In the genomic region with DNA sequence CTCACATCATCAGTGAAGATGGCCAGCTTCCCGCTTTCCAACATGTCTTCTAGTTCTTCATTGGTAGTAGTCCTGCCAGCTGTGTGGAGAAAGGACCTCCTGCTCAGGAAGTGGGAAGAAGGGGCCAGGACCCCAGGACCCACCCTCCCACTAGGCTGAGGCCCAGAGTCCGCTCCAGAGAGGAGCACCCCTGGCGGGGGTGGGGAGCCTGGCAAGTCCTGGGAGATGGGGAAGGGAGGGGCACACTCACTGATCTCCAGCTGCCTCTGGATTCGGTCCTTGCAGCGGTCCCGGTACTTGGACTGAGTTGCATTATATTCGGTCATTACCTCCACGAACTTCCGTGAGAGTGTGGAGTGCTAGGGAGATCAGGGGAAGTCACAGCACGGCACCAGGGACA, we compare ENCODE assay signal across 25 mouse cellular contexts. TPM values are rescaled to one million over a fixed set of nuclear protein-coding genes. Genes with fewer than 3 reads are reported as not detected.
"Had no signal": no experiment of that assay in that cellular context is flagged by ENCODE, and none has a peak within 500 bp of the region (broad histone marks: within the 10 kb centered on the region; RNA-seq: fewer than 3 reads in every experiment).

No protein-coding gene starts in this region.

- DNase-seq: kidney, adult 11 months; kidney, adult 9 months; kidney, postnatal 36 days; layer of hippocampus, postnatal 36 days; lung, adult 18-20 months; lung, postnatal 10 days; lung, postnatal 36 days; midbrain, embryonic 14.5 days; right cerebral cortex, adult 18-20 months; right cerebral cortex, postnatal 14 days; right cerebral cortex, postnatal 4 days; spleen, adult 18-20 months; thymus, adult 18-20 months; thymus, postnatal 36 days had no signal

- H3K4me2 ChIP-seq: liver, embryonic 11.5 days; lung, embryonic 15.5 days; neural tube, embryonic 12.5 days; neural tube, embryonic 15.5 days; stomach, embryonic 15.5 days had no signal

- H3K27me3 ChIP-seq: lung, embryonic 15.5 days; neural tube, embryonic 12.5 days; neural tube, embryonic 15.5 days; stomach, embryonic 15.5 days had no signal

- H3K9me3 ChIP-seq: lung, embryonic 15.5 days; megakaryocyte, embryonic 14.5 days; midbrain, embryonic 10.5 days; neural tube, embryonic 12.5 days; neural tube, embryonic 15.5 days; stomach, embryonic 15.5 days had no signal

- H3K4me3 ChIP-seq: left cerebral cortex, adult 2 months; lung, embryonic 15.5 days; megakaryocyte, embryonic 14.5 days; midbrain, embryonic 10.5 days; neural tube, embryonic 12.5 days; neural tube, embryonic 15.5 days; stomach, embryonic 15.5 days had no signal

- H3K36me3 ChIP-seq: lung, embryonic 15.5 days; stomach, embryonic 15.5 days had no signal

- H3K9ac ChIP-seq: liver, embryonic 14.5 days; lung, embryonic 15.5 days; neural tube, embryonic 12.5 days; neural tube, embryonic 15.5 days; stomach, embryonic 15.5 days had no signal

- H3K27ac ChIP-seq: left cerebral cortex, adult 2 months; liver, embryonic 14.5 days; lung, embryonic 15.5 days; midbrain, embryonic 10.5 days; neural tube, embryonic 12.5 days; neural tube, embryonic 15.5 days; stomach, embryonic 15.5 days had no signal

- H3K4me1 ChIP-seq: midbrain, embryonic 10.5 days; neural tube, embryonic 15.5 days had no signal

RNA-seq across cellular contexts. Expression of gene Gm49388, which starts 25.2 kb away (rescaled TPM):
- polyA plus RNA-seq: kidney, embryonic 16.5 days; limb, embryonic 11.5 days; liver, embryonic 11.5 days; lung, embryonic 15.5 days; midbrain, embryonic 14.5 days; neural tube, embryonic 12.5 days; neural tube, embryonic 15.5 days; stomach, embryonic 15.5 days had no signal
